Mouse (Mus musculus): ENCODE measurements around the gene Col5a1. TPM values are rescaled to one million over a fixed set of nuclear protein-coding genes. Genes with fewer than 3 reads are reported as not detected.

The Col5a1 gene
- polyA plus RNA-seq, 1 experiment from 2014 or later: 29.0 TPM

- Histone ChIP-seq H3K36me3 (ENCODE audit: control insufficient read depth, insufficient read depth, low read length) (no peaks in the 10 kb centered on the region), H3K4me2 (replicated peaks; ENCODE audit: low read depth, low read length) (peak overlapping the region; percentile 98), H3K27me3 (ENCODE audit: control insufficient read depth, insufficient read depth, low read length) (peaks cover 8% of the 10 kb centered on the region), H3K9ac (ENCODE audit: low read depth, low read length) (no peak overlapping the region), H3K27ac (ENCODE audit: low read depth, low read length) (no peak overlapping the region), H3K4me3 (ENCODE audit: low read depth, low read length) (no peak overlapping the region), H3K4me1 (replicated peaks; ENCODE audit: control insufficient read depth, insufficient read depth, low read length) (peaks cover 19% of the 10 kb centered on the region), H3K9me3 (ENCODE audit: control insufficient read depth, low read length) (no peaks in the 10 kb centered on the region)
- ATAC-seq (ENCODE audit: low FRiP score) (no peak), DNase-seq (ENCODE audit: low spot score) (peak; percentile 24)
- 25% methylated on average over 10 of the region's 10 CpGs for WGBS
Measured at GRCm38 (mm10) chr2:27888603-27889545, 2.6 kb downstream of the Col5a1 start.

- WGBS: 91% methylated on average over 7 of the region's 7 CpGs
- H3K4me3 ChIP-seq (ENCODE audit: low read depth, low read length): no peak overlapping the region
- peaks cover 5% of the 10 kb centered on the region for H3K27me3 ChIP-seq (ENCODE audit: control insufficient read depth, insufficient read depth, low read length)
- ATAC-seq (ENCODE audit: low FRiP score): no peak
- H3K27ac ChIP-seq (ENCODE audit: low read depth, low read length): no peak overlapping the region
- H3K36me3 ChIP-seq (ENCODE audit: control insufficient read depth, insufficient read depth, low read length): no peaks in the 10 kb centered on the region
- H3K4me1 ChIP-seq (replicated peaks; ENCODE audit: control insufficient read depth, insufficient read depth, low read length): peaks cover 13% of the 10 kb centered on the region
- H3K9ac ChIP-seq (ENCODE audit: low read depth, low read length): no peak overlapping the region
- no peaks in the 10 kb centered on the region for H3K9me3 ChIP-seq (ENCODE audit: control insufficient read depth, low read length)
- H3K4me2 ChIP-seq (replicated peaks; ENCODE audit: low read depth, low read length): no peak overlapping the region
- no peak for DNase-seq (ENCODE audit: low spot score)
Measured at GRCm38 (mm10) chr2:27891922-27892541, 5.8 kb downstream of the Col5a1 start.

GRCm38 (mm10) chr2:27893015-27893414 lies 6.8 kb downstream of the Col5a1 start:
- H3K9ac ChIP-seq (ENCODE audit: low read depth, low read length): no peak overlapping the region
- no peaks in the 10 kb centered on the region for H3K36me3 ChIP-seq (ENCODE audit: control insufficient read depth, insufficient read depth, low read length)
- H3K4me3 ChIP-seq (ENCODE audit: low read depth, low read length): no peak overlapping the region
- H3K4me2 ChIP-seq (replicated peaks; ENCODE audit: low read depth, low read length): no peak overlapping the region
- no peak for ATAC-seq (ENCODE audit: low FRiP score)
- H3K4me1 ChIP-seq (replicated peaks; ENCODE audit: control insufficient read depth, insufficient read depth, low read length): peaks cover 6% of the 10 kb centered on the region; the same call in 1 of the 2 replicates
- no peaks in the 10 kb centered on the region for H3K9me3 ChIP-seq (ENCODE audit: control insufficient read depth, low read length)
- DNase-seq (ENCODE audit: low spot score): no peak
- 93% methylated on average over 12 of the region's 12 CpGs for WGBS
- H3K27ac ChIP-seq (ENCODE audit: low read depth, low read length): no peak overlapping the region
- H3K27me3 ChIP-seq (ENCODE audit: control insufficient read depth, insufficient read depth, low read length): no peaks in the 10 kb centered on the region; the same call in 1 of the 2 replicates

GRCm38 (mm10) chr2:27894986-27895385 lies 8.8 kb downstream of the Col5a1 start:
- no peak overlapping the region for H3K9ac ChIP-seq (ENCODE audit: low read depth, low read length)
- H3K4me1 ChIP-seq (replicated peaks; ENCODE audit: control insufficient read depth, insufficient read depth, low read length): 0 out of 2 replicates have a peak, but pooled peaks cover 2% of the 10 kb centered on the region
- no peaks in the 10 kb centered on the region for H3K36me3 ChIP-seq (ENCODE audit: control insufficient read depth, insufficient read depth, low read length)
- H3K4me3 ChIP-seq (ENCODE audit: low read depth, low read length): no peak overlapping the region
- 89% methylated on average over 5 of the region's 5 CpGs for WGBS
- ATAC-seq (ENCODE audit: low FRiP score) (no peak), DNase-seq (ENCODE audit: low spot score) (no peak)
- H3K27me3 ChIP-seq (ENCODE audit: control insufficient read depth, insufficient read depth, low read length): no peaks in the 10 kb centered on the region
- no peak overlapping the region for H3K27ac ChIP-seq (ENCODE audit: low read depth, low read length)
- no peak overlapping the region for H3K4me2 ChIP-seq (replicated peaks; ENCODE audit: low read depth, low read length)
- no peaks in the 10 kb centered on the region for H3K9me3 ChIP-seq (ENCODE audit: control insufficient read depth, low read length)

- Histone ChIP-seq H3K4me3 (ENCODE audit: low read depth, low read length) (no peak overlapping the region), H3K4me1 (replicated peaks; ENCODE audit: control insufficient read depth, insufficient read depth, low read length) (0 out of 2 replicates have a peak, but pooled peaks cover 2% of the 10 kb centered on the region), H3K9ac (ENCODE audit: low read depth, low read length) (no peak overlapping the region), H3K27ac (ENCODE audit: low read depth, low read length) (no peak overlapping the region), H3K36me3 (ENCODE audit: control insufficient read depth, insufficient read depth, low read length) (no peaks in the 10 kb centered on the region), H3K4me2 (replicated peaks; ENCODE audit: low read depth, low read length) (no peak overlapping the region; the same call in 1 of the 2 replicates), H3K27me3 (ENCODE audit: control insufficient read depth, insufficient read depth, low read length) (no peaks in the 10 kb centered on the region), H3K9me3 (ENCODE audit: control insufficient read depth, low read length) (no peaks in the 10 kb centered on the region)
- DNase-seq (ENCODE audit: low spot score) (no peak), ATAC-seq (ENCODE audit: low FRiP score) (no peak)
- 78% methylated on average over 4 of the region's 4 CpGs for WGBS
Measured at GRCm38 (mm10) chr2:27895648-27896047, 9.4 kb downstream of the Col5a1 start.

- H3K36me3 ChIP-seq (ENCODE audit: control insufficient read depth, insufficient read depth, low read length): no peaks in the 10 kb centered on the region
- no peaks in the 10 kb centered on the region for H3K27me3 ChIP-seq (ENCODE audit: control insufficient read depth, insufficient read depth, low read length)
- no peak overlapping the region for H3K4me3 ChIP-seq (ENCODE audit: low read depth, low read length)
- H3K4me2 ChIP-seq (replicated peaks; ENCODE audit: low read depth, low read length): no peak overlapping the region
- 64% methylated on average over 6 of the region's 6 CpGs for WGBS
- DNase-seq (ENCODE audit: low spot score): no peak
- H3K9me3 ChIP-seq (ENCODE audit: control insufficient read depth, low read length): no peaks in the 10 kb centered on the region
- ATAC-seq (ENCODE audit: low FRiP score): no peak
- 0 out of 2 replicates have a peak, but pooled peaks cover 2% of the 10 kb centered on the region for H3K4me1 ChIP-seq (replicated peaks; ENCODE audit: control insufficient read depth, insufficient read depth, low read length)
- no peak overlapping the region for H3K9ac ChIP-seq (ENCODE audit: low read depth, low read length)
- no peak overlapping the region for H3K27ac ChIP-seq (ENCODE audit: low read depth, low read length)
Measured at GRCm38 (mm10) chr2:27897161-27897560, 10.9 kb downstream of the Col5a1 start.

GRCm38 (mm10) chr2:27899894-27900293 lies 13.7 kb downstream of the Col5a1 start:
- H3K4me3 ChIP-seq (ENCODE audit: low read depth, low read length): no peak overlapping the region
- no peaks in the 10 kb centered on the region for H3K9me3 ChIP-seq (ENCODE audit: control insufficient read depth, low read length)
- no peaks in the 10 kb centered on the region for H3K27me3 ChIP-seq (ENCODE audit: control insufficient read depth, insufficient read depth, low read length)
- no peak overlapping the region for H3K27ac ChIP-seq (ENCODE audit: low read depth, low read length)
- 0 out of 2 replicates have a peak, but pooled peaks cover 2% of the 10 kb centered on the region for H3K4me1 ChIP-seq (replicated peaks; ENCODE audit: control insufficient read depth, insufficient read depth, low read length)
- H3K36me3 ChIP-seq (ENCODE audit: control insufficient read depth, insufficient read depth, low read length): no peaks in the 10 kb centered on the region
- DNase-seq (ENCODE audit: low spot score): peak; percentile 57
- no peak overlapping the region for H3K9ac ChIP-seq (ENCODE audit: low read depth, low read length)
- no peak for ATAC-seq (ENCODE audit: low FRiP score)
- WGBS: 72% methylated on average over 3 of the region's 3 CpGs
- H3K4me2 ChIP-seq (replicated peaks; ENCODE audit: low read depth, low read length): no peak overlapping the region

GRCm38 (mm10) chr2:27901076-27901475 lies 14.9 kb downstream of the Col5a1 start:
- Histone ChIP-seq H3K27me3 (ENCODE audit: control insufficient read depth, insufficient read depth, low read length) (no peaks in the 10 kb centered on the region), H3K36me3 (ENCODE audit: control insufficient read depth, insufficient read depth, low read length) (no peaks in the 10 kb centered on the region), H3K27ac (ENCODE audit: low read depth, low read length) (no peak overlapping the region), H3K4me1 (replicated peaks; ENCODE audit: control insufficient read depth, insufficient read depth, low read length) (no peaks in the 10 kb centered on the region), H3K4me3 (ENCODE audit: low read depth, low read length) (no peak overlapping the region), H3K9ac (ENCODE audit: low read depth, low read length) (no peak overlapping the region), H3K4me2 (replicated peaks; ENCODE audit: low read depth, low read length) (no peak overlapping the region), H3K9me3 (ENCODE audit: control insufficient read depth, low read length) (no peaks in the 10 kb centered on the region)
- 43% methylated on average over 2 of the region's 2 CpGs for WGBS
- ATAC-seq (ENCODE audit: low FRiP score): no peak
- DNase-seq (ENCODE audit: low spot score): no peak
